Comparison of ENCODE assay signal across 16 mouse cellular contexts in the genomic region with DNA sequence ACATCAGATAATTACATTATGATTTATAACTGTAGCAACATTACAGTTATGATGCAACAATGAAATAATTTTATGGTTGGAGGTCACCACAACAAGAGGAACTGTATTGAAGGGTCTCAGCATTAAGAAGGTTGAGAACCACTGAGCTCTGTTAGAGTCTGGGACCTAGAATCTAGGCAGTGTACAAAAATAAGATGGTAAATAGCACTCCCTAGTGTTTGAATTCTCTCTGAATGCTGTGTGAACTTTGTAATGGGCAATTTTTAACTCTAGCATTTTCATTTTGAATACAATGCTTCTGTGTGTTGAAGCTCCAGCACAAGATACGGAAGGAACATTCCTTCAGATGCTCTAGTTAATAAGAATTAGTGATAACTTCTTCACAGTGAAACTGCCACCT. TPM values are rescaled to one million over a fixed set of nuclear protein-coding genes. Genes with fewer than 3 reads are reported as not detected.
DNase-seq lines count a peak whose midpoint lies in the region; ATAC-seq and TF ChIP-seq lines count a peak whose summit lies in the region.
"Had no signal": no experiment of that assay in that cellular context is flagged by ENCODE, and none has a peak within 500 bp of the region (broad histone marks: within the 10 kb centered on the region; RNA-seq: fewer than 3 reads in every experiment).

No protein-coding gene starts in this region.

- H3K9me3 ChIP-seq in lung, postnatal 0 days (ENCODE audit: low read length): no peaks in the 10 kb centered on the region
- H3K9me3 ChIP-seq in intestine, postnatal 0 days (ENCODE audit: control insufficient read depth): no peaks in the 10 kb centered on the region
- H3K9me3 ChIP-seq: forebrain, embryonic 15.5 days; hindbrain, embryonic 15.5 days; kidney, embryonic 15.5 days; stomach, embryonic 15.5 days had no signal

- WGBS in kidney, adult 2 months: 61% methylated on average over 1 of the region's 1 CpGs
- 85% methylated on average over 1 of the region's 1 CpGs for WGBS in lung, postnatal 0 days
- WGBS in intestine, postnatal 0 days: 55% methylated on average over 1 of the region's 1 CpGs

- no peaks in the 10 kb centered on the region for H3K36me3 ChIP-seq in kidney, adult 2 months (ENCODE audit: control insufficient read depth, insufficient read depth, low read length)
- H3K36me3 ChIP-seq in lung, postnatal 0 days (ENCODE audit: insufficient read depth, low read length): no peaks in the 10 kb centered on the region
- no peaks in the 10 kb centered on the region for H3K36me3 ChIP-seq in intestine, postnatal 0 days (ENCODE audit: control insufficient read depth, insufficient read depth)
- H3K36me3 ChIP-seq: forebrain, embryonic 15.5 days; hindbrain, embryonic 15.5 days; kidney, embryonic 15.5 days; stomach, embryonic 15.5 days had no signal

- H3K4me3 ChIP-seq in kidney, adult 2 months (ENCODE audit: insufficient read depth, low read depth, low read length): no peak overlapping the region
- no peak overlapping the region for H3K4me3 ChIP-seq in lung, postnatal 0 days (ENCODE audit: low read depth, low read length)
- H3K4me3 ChIP-seq in intestine, postnatal 0 days (ENCODE audit: low read depth, low read length): no peak overlapping the region
- H3K4me3 ChIP-seq: forebrain, embryonic 15.5 days; hindbrain, embryonic 15.5 days; kidney, embryonic 15.5 days; stomach, embryonic 15.5 days had no signal

- no peak for ATAC-seq in lung, postnatal 0 days
- ATAC-seq in intestine, postnatal 0 days: no peak
- ATAC-seq: forebrain, embryonic 15.5 days had no signal

- H3K4me2 ChIP-seq in lung, postnatal 0 days (replicated peaks; ENCODE audit: low read depth, low read length): no peak overlapping the region
- H3K4me2 ChIP-seq in intestine, postnatal 0 days (replicated peaks; ENCODE audit: low read depth): no peak overlapping the region
- H3K4me2 ChIP-seq: forebrain, embryonic 15.5 days; hindbrain, embryonic 15.5 days; kidney, embryonic 15.5 days; midbrain, embryonic 11.5 days; stomach, embryonic 15.5 days had no signal

- TF ChIP-seq EP300 in lung, postnatal 0 days (IDR thresholded peaks at IDR 0.05): no peak

- no peak overlapping the region for H3K27ac ChIP-seq in kidney, adult 2 months (ENCODE audit: insufficient read depth, low read depth, low read length)
- H3K27ac ChIP-seq in lung, postnatal 0 days (ENCODE audit: low read length): no peak overlapping the region
- no peak overlapping the region for H3K27ac ChIP-seq in intestine, postnatal 0 days (ENCODE audit: low read depth, low read length)
- H3K27ac ChIP-seq: forebrain, embryonic 15.5 days; hindbrain, embryonic 15.5 days; kidney, embryonic 15.5 days; stomach, embryonic 15.5 days had no signal

- no peaks in the 10 kb centered on the region for H3K4me1 ChIP-seq in kidney, adult 2 months (ENCODE audit: control insufficient read depth, insufficient read depth, low read length)
- no peaks in the 10 kb centered on the region for H3K4me1 ChIP-seq in lung, postnatal 0 days (ENCODE audit: insufficient read depth, low read depth, low read length)
- H3K4me1 ChIP-seq in intestine, postnatal 0 days (replicated peaks; ENCODE audit: control insufficient read depth, insufficient read depth, low read length): 0 out of 2 replicates have a peak, but pooled peaks cover 3% of the 10 kb centered on the region
- H3K4me1 ChIP-seq: forebrain, embryonic 15.5 days; hindbrain, embryonic 15.5 days; kidney, embryonic 15.5 days; stomach, embryonic 15.5 days had no signal

- DNase-seq in kidney, adult 2 months: peak; percentile 12
- DNase-seq in kidney, postnatal 36 days: no peak
- peak; percentile 50 for DNase-seq in lung, postnatal 0 days (ENCODE audit: low spot score)
- DNase-seq in lung, postnatal 14 days: no peak
- DNase-seq in adipocyte (ENCODE audit: low spot score): peak; percentile 75
- DNase-seq in right cerebral cortex, postnatal 10 days (ENCODE audit: low spot score in 2 of 2): no peak
- no peak for DNase-seq in thymus, postnatal 10 days (ENCODE audit: low spot score in 2 of 2)
- DNase-seq: adrenal gland, postnatal 10 days; cerebellum, postnatal 14 days; gastrocnemius, postnatal 36 days had no signal

- H3K9ac ChIP-seq in lung, postnatal 0 days (replicated peaks; ENCODE audit: low read depth): no peak overlapping the region
- H3K9ac ChIP-seq in intestine, postnatal 0 days (ENCODE audit: low read depth, low read length): no peak overlapping the region
- H3K9ac ChIP-seq: forebrain, embryonic 15.5 days; hindbrain, embryonic 15.5 days; kidney, embryonic 15.5 days; stomach, embryonic 15.5 days had no signal

- no peaks in the 10 kb centered on the region for H3K27me3 ChIP-seq in kidney, adult 2 months (replicated peaks; ENCODE audit: control insufficient read depth, insufficient read depth, low read length)
- H3K27me3 ChIP-seq in lung, postnatal 0 days (replicated peaks; ENCODE audit: insufficient read depth, low read length): no peaks in the 10 kb centered on the region
- H3K27me3 ChIP-seq in intestine, postnatal 0 days (replicated peaks; ENCODE audit: control insufficient read depth, insufficient read depth, low read length): no peaks in the 10 kb centered on the region
- H3K27me3 ChIP-seq: forebrain, embryonic 15.5 days; hindbrain, embryonic 15.5 days; kidney, embryonic 15.5 days; stomach, embryonic 15.5 days had no signal

- TF ChIP-seq CTCF in kidney, adult 2 months (conservative IDR thresholded peaks at IDR 0.05; ENCODE audit: insufficient read depth, insufficient read length, low read depth, low read length): no peak
- peak; percentile 47 for TF ChIP-seq CTCF in lung, postnatal 0 days (IDR thresholded peaks at IDR 0.05)
- TF ChIP-seq CTCF in intestine, postnatal 0 days (IDR thresholded peaks at IDR 0.05; ENCODE audit: low read depth): peak; percentile 55

- no peak for TF ChIP-seq POLR2A in kidney, adult 2 months (IDR thresholded peaks at IDR 0.05; ENCODE audit: low read depth, low read length)

RNA-seq across cellular contexts. Expression of a gene that starts 0.9 kb away (rescaled TPM):
- 4.0 and 5.1 TPM in 2 replicates for polyA plus RNA-seq in kidney, adult 2 months (2012; rRNA removed)
- polyA plus RNA-seq in lung, postnatal 0 days (2015; fragmentation: Nextera tagmentation; extraction: Ambion mirVana): 62.4 and 70.9 TPM in 2 replicates
- 10.3 and 10.4 TPM in 2 replicates for polyA plus RNA-seq in intestine, postnatal 0 days (2015; fragmentation: Nextera tagmentation; extraction: Ambion mirVana)

Comparison
In these comparisons a context has a peak if more than half of its experiments do, and no peak if none do; other contexts are left out.
1. DNase-seq: peak in kidney, adult 2 months (single experiment), lung, postnatal 0 days (single experiment) and adipocyte (single experiment); none in kidney, postnatal 36 days (0 of 2), lung, postnatal 14 days (single experiment), right cerebral cortex, postnatal 10 days (0 of 2) and thymus, postnatal 10 days (0 of 2).